ENCODE assay signal across 8 mouse cellular contexts in the genomic region with DNA sequence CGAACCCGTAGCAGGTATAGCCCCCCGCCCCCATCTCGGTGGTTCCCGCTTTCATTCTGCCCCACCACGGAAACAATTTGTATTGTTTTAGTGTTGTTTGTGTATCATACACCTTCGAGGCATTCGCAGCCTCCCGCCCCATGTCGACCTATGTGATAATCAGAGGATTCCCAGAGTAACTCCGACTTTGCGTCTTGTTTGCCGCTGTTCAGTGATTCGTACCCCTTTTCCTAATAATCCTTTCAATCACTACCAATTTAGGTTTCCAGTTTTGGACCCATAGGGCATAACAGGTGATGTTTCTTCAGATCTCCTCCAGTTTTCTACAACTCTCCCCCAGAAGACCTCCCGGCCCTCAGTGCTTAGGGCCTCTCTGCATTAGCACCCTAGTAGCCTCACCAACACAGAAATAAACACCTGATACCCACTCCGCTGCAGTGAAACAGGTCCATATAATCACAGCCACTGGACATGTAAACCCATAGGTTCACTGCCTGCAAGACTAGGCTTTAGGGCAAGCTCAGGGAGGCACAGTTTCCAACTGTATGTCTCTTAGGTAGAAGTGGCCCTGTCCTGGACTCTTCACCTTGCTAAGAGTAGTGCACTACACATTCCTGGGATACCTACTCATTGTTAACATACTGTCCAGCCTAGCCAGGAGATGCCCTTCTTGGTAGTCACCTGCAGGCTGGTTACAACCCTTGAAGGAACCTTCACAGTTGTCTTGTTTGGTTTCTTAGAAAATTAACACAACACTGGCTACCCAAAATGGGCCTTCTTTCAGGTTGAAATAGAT. TPM values are rescaled to one million over a fixed set of nuclear protein-coding genes. Genes with fewer than 3 reads are reported as not detected.
A peak's percentile ranks its signal among the peaks of the same experiment; 100 is the strongest.
DNase-seq lines count a peak whose midpoint lies in the region; ATAC-seq lines count a peak whose summit lies in the region.

No protein-coding gene starts in this region.

- peaks cover 9% of the 10 kb centered on the region for H3K4me1 ChIP-seq in lung, embryonic 15.5 days
- H3K4me1 ChIP-seq in embryonic facial prominence, embryonic 15.5 days = peaks cover 6% of the 10 kb centered on the region
- H3K4me1 ChIP-seq in limb, embryonic 10.5 days = peaks cover 11% of the 10 kb centered on the region

- no peak for ATAC-seq in lung, embryonic 15.5 days (ENCODE audit: borderline replicate concordance, extremely low read depth, low FRiP score, low TSS enrichment)
- ATAC-seq in embryonic facial prominence, embryonic 15.5 days (ENCODE audit: insufficient number of reproducible peaks, low FRiP score, low TSS enrichment, low read depth) = no peak
- no peak for ATAC-seq in frontal cortex, adult (ENCODE audit: low TSS enrichment)

- H3K9ac ChIP-seq in lung, embryonic 15.5 days = peak overlapping the region; percentile 73
- H3K9ac ChIP-seq in embryonic facial prominence, embryonic 15.5 days = peak overlapping the region; percentile 60

- 5% methylated on average over 16 of the region's 16 CpGs for WGBS in lung, embryonic 15.5 days
- 6% methylated on average over 16 of the region's 16 CpGs for WGBS in embryonic facial prominence, embryonic 15.5 days
- WGBS in limb, embryonic 10.5 days = 6% methylated on average over 16 of the region's 16 CpGs

- H3K27me3 ChIP-seq in lung, embryonic 15.5 days = no peaks in the 10 kb centered on the region
- H3K27me3 ChIP-seq in embryonic facial prominence, embryonic 15.5 days = no peaks in the 10 kb centered on the region
- no peaks in the 10 kb centered on the region for H3K27me3 ChIP-seq in limb, embryonic 10.5 days (ENCODE audit: low read depth, poor library complexity, severe bottlenecking)

- no peak for DNase-seq in lung, postnatal 4 days
- no peak for DNase-seq in limb, embryonic 10.5 days (ENCODE audit: low spot score)
- DNase-seq in naive thymus-derived CD4-positive, alpha-beta T cell, adult 2 months (ENCODE audit: low read depth) = peak; percentile 23
- no peak for DNase-seq in adrenal gland, adult 2 months
- no peak for DNase-seq in thymus, postnatal 25 days

- H3K4me3 ChIP-seq in lung, embryonic 15.5 days = peak overlapping the region; percentile 73
- peak overlapping the region; percentile 82 for H3K4me3 ChIP-seq in embryonic facial prominence, embryonic 15.5 days (replicated peaks)
- peak overlapping the region; percentile 81 for H3K4me3 ChIP-seq in limb, embryonic 10.5 days

- no peaks in the 10 kb centered on the region for H3K36me3 ChIP-seq in lung, embryonic 15.5 days
- no peaks in the 10 kb centered on the region for H3K36me3 ChIP-seq in embryonic facial prominence, embryonic 15.5 days
- H3K36me3 ChIP-seq in limb, embryonic 10.5 days = peaks cover 6% of the 10 kb centered on the region

- H3K27ac ChIP-seq in lung, embryonic 15.5 days = no peak overlapping the region
- H3K27ac ChIP-seq in embryonic facial prominence, embryonic 15.5 days (replicated peaks) = no peak overlapping the region
- H3K27ac ChIP-seq in limb, embryonic 10.5 days = peak overlapping the region; percentile 92

- H3K9me3 ChIP-seq in lung, embryonic 15.5 days = no peaks in the 10 kb centered on the region
- no peaks in the 10 kb centered on the region for H3K9me3 ChIP-seq in embryonic facial prominence, embryonic 15.5 days (replicated peaks)
- H3K9me3 ChIP-seq in limb, embryonic 10.5 days (replicated peaks) = no peaks in the 10 kb centered on the region

- peak overlapping the region; percentile 88 for H3K4me2 ChIP-seq in lung, embryonic 15.5 days
- peak overlapping the region; percentile 74 for H3K4me2 ChIP-seq in embryonic facial prominence, embryonic 15.5 days (replicated peaks)

RNA-seq across cellular contexts. Expression of a gene that starts 0.9 kb away (rescaled TPM):
- polyA plus RNA-seq in lung, embryonic 15.5 days (2015; fragmentation: Nextera tagmentation; extraction: Ambion mirVana) = 6.6 and 6.7 TPM in 2 replicates
- polyA plus RNA-seq in embryonic facial prominence, embryonic 15.5 days (2015; fragmentation: Nextera tagmentation; extraction: Ambion mirVana) = 5.4 and 5.9 TPM in 2 replicates
- 6.1 TPM in 2 replicates for polyA plus RNA-seq in limb, embryonic 10.5 days (2016; fragmentation: Nextera tagmentation; extraction: Ambion mirVana)
- 10 to 100 TPM; 11.6 to 13.0 TPM for total RNA-seq in adrenal gland, adult 2 months (2021)
- polyA plus RNA-seq in adrenal gland, adult 2 months (2012; rRNA removed) = 5.7 and 7.6 TPM in 2 replicates

RNA-seq across cellular contexts. Expression of a gene that starts 44.6 kb away (rescaled TPM):
- 42.7 and 44.7 TPM in 2 replicates for polyA plus RNA-seq in lung, embryonic 15.5 days (2015; fragmentation: Nextera tagmentation; extraction: Ambion mirVana)
- 39.5 and 41.6 TPM in 2 replicates for polyA plus RNA-seq in embryonic facial prominence, embryonic 15.5 days (2015; fragmentation: Nextera tagmentation; extraction: Ambion mirVana)
- 43.4 and 46.4 TPM in 2 replicates for polyA plus RNA-seq in limb, embryonic 10.5 days (2016; fragmentation: Nextera tagmentation; extraction: Ambion mirVana)
- total RNA-seq in adrenal gland, adult 2 months (2021) = 10 to 100 TPM; 30.4 to 32.7 TPM
- polyA plus RNA-seq in adrenal gland, adult 2 months (2012; rRNA removed) = 27.9 and 33.4 TPM in 2 replicates

RNA-seq across cellular contexts. Expression of a gene that starts 54.5 kb away (rescaled TPM):
- not detected in 2 replicates for polyA plus RNA-seq in lung, embryonic 15.5 days (2015; fragmentation: Nextera tagmentation; extraction: Ambion mirVana)
- polyA plus RNA-seq in embryonic facial prominence, embryonic 15.5 days (2015; fragmentation: Nextera tagmentation; extraction: Ambion mirVana) = 0.25 and 0.29 TPM in 2 replicates
- not detected in 2 replicates for polyA plus RNA-seq in limb, embryonic 10.5 days (2016; fragmentation: Nextera tagmentation; extraction: Ambion mirVana)
- 1 to 10 TPM; 1.6 to 3.3 TPM for total RNA-seq in adrenal gland, adult 2 months (2021)
- polyA plus RNA-seq in adrenal gland, adult 2 months (2012; rRNA removed) = 13.9 and 14.2 TPM in 2 replicates

Comparison
In these comparisons a context has a peak if more than half of its experiments do, and no peak if none do; other contexts are left out.
1. RNA of a gene that starts 54.5 kb away (polyA plus RNA-seq): 13.9 to 14.2 TPM in adrenal gland, adult 2 months; 0.25 to 0.29 TPM in embryonic facial prominence, embryonic 15.5 days, not detected in limb, embryonic 10.5 days and not detected in lung, embryonic 15.5 days; every median in the first group is over 10 times any median in the second.
2. Peak in every context shown above with its lines, with median percentiles within 50 percentile points of each other: H3K4me3 ChIP-seq.